Mouse (Mus musculus) stomach, postnatal 0 days (tissue): ENCODE data around the gene Mmp15.

Experiments
- CTCF ChIP-seq: IDR thresholded peaks from 2 replicates; pipeline ENCODE4 v1.5.1; 2016; ENCODE audit warnings: antibody characterized with exemption, low read depth, mild to moderate bottlenecking, moderate library complexity
- EP300 ChIP-seq: optimal IDR thresholded peaks from 2 replicates; pipeline ENCODE3; 2016; ENCODE audit warnings: antibody characterized with exemption

DNA sequence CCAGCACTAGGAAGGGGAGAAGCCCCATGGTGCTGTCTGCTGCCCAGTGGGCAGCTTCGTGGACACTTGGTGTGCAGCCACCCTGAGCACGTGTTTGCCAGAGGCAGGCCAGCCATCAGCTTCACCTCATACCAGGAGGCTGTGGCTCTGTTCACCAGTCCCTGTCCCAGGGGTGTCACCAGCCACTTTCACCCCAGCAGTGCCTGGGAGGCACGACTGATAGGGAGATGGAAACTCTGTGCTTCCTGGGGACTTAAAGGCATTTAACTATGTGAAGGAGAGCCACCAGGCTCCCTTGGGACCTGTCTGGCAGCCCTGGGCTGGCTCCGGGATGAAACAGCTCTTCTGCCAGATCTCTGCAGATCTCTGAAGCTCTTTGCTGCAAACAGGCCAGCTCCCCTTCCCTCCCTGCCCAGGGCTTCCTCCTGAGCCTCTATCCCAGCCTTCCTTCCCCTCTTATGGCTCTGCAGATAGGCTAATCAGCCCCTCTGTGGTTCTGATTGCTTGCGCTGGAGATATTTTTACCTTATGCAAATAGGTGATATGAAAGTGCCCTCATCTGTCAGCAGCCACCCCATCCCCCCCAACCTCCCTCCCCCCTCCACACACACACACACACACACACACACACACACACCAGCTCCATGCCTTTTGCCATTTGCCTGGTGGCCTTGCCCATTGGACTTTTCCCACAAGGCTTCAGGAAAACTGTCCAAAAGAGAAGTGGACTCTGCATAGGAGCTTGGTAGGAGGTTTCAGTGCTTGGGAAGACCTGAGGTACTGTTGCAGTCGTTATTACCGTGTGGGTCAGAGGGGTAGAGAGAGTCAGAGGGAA lies 8.3 kb downstream of the Mmp15 start:
- no peak for TF ChIP-seq CTCF
- TF ChIP-seq EP300 = no peak
